Mouse (Mus musculus) G1E (cell line): ENCODE measurements at regions not wholly inside any gene's neighbourhood (a gene's known extent, or its start where the extent isn't known, plus 50 kb on each side); places are given as distances from the start of the nearest gene placed in this dataset.

Experiments used
- ATAC-seq: 2 replicates; pipeline ENCODE4 v1.8.0; 2016; ENCODE audit warnings: mild to moderate bottlenecking; ENCODE audit not compliant: insufficient number of reproducible peaks, poor library complexity, low FRiP score, severe bottlenecking; ENCODE audit errors: extremely low read depth
- DNase-seq: peaks from one replicate; pipeline ENCODE4 v3.0.0; 2012; ENCODE audit warnings: low spot score
- H3K27me3 ChIP-seq: 2 replicates; pipeline ENCODE4 v1.6.1; 2012; ENCODE audit warnings: mild to moderate bottlenecking, low read length, inconsistent platforms; ENCODE audit not compliant: insufficient read depth
- H3K36me3 ChIP-seq: replicated peaks from 2 replicates; pipeline ENCODE3; 2012; ENCODE audit warnings: mild to moderate bottlenecking, inconsistent platforms
- H3K4me1 ChIP-seq: 2 replicates; pipeline ENCODE4 v1.6.1; 2012; ENCODE audit warnings: low read depth, low read length, inconsistent platforms, mixed read lengths; ENCODE audit not compliant: insufficient read depth
- H3K4me3 ChIP-seq: 2 replicates; pipeline ENCODE4 v1.5.1; 2012; ENCODE audit warnings: low read depth, mild to moderate bottlenecking, inconsistent platforms, low read length, moderate library complexity, mixed read lengths
- H3K9me3 ChIP-seq: replicated peaks from 2 replicates; pipeline ENCODE4 v1.6.1; 2012; ENCODE audit warnings: inconsistent platforms
- CTCF ChIP-seq: IDR thresholded peaks from 2 replicates; pipeline ENCODE4 v1.5.1; 2012; ENCODE audit warnings: low read depth, low read length, inconsistent platforms, mixed read lengths
- GATA1 ChIP-seq: IDR thresholded peaks from 2 replicates; pipeline ENCODE4 v1.6.1; 2012; ENCODE audit warnings: borderline replicate concordance, low read length, inconsistent platforms, mixed read lengths
- GATA2 ChIP-seq: IDR thresholded peaks from 2 replicates; pipeline ENCODE4 v1.6.1; 2012; ENCODE audit warnings: low read depth, low read length, inconsistent platforms, borderline replicate concordance
- POLR2AphosphoS5 ChIP-seq: IDR thresholded peaks from 2 replicates; pipeline ENCODE4 v1.6.1; 2012; ENCODE audit warnings: low read depth, low read length, inconsistent platforms; ENCODE audit not compliant: insufficient replicate concordance
- TAL1 ChIP-seq: conservative IDR thresholded peaks from 2 replicates; pipeline ENCODE4 v1.6.1; 2012; ENCODE audit warnings: low read depth, low read length, inconsistent platforms, mixed read lengths

DNA sequence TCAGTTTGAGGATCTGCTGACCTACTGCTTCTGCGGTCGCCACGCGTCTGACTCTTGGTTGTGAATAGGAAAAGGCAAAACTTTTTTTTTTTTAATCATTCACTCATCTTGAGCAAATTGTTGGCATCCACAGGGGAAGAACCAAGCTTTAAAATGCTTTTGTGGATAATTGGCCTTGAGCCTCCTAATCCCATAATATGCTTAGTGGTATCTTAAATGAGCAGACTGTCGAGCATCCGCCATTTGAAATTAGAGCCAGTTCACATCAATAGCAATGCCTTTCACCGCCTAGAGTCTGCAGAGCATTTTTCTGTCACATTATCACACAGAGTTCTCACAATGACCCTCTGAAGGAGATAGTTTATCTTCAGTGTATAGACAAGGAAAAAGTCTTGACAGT, 153.7 kb upstream of the Bmper start:
- Histone ChIP-seq H3K4me3 (no peak overlapping the region), H3K4me1 (no peaks in the 10 kb centered on the region), H3K36me3 (no peaks in the 10 kb centered on the region), H3K9me3 (no peaks in the 10 kb centered on the region), H3K27me3 (peaks cover 9% of the 10 kb centered on the region)
- ATAC-seq (no peak), DNase-seq (no peak)
- no peak for TF ChIP-seq POLR2AphosphoS5
- no peak for TF ChIP-seq GATA1
- TF ChIP-seq TAL1: no peak
- TF ChIP-seq CTCF: no peak
- TF ChIP-seq GATA2: no peak

DNA sequence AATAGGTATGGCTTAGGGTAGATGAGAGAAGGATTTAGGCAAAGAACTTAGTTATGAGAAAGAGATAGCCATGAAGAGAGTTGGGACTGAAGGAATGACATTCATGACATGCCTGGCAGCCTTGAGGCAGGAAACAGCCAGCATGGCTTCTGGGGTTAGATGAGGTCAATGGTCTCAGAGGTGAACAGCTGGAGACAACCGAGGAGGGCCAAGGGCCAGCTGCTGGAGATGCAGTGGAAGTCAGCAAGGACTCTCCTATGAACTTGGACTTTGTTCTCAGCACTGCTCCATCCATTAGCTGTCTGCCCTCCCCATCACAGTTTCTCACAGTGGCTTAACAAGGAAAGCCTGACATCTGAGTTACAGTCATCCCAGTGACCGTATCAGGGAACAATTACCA, 151.9 kb upstream of the Bmper start:
- no peak for ATAC-seq
- TF ChIP-seq GATA1: no peak
- TF ChIP-seq POLR2AphosphoS5: no peak
- no peak for TF ChIP-seq GATA2
- TF ChIP-seq TAL1: no peak
- TF ChIP-seq CTCF: no peak
- Histone ChIP-seq H3K36me3 (no peaks in the 10 kb centered on the region), H3K9me3 (no peaks in the 10 kb centered on the region), H3K4me3 (no peak overlapping the region), H3K4me1 (no peaks in the 10 kb centered on the region), H3K27me3 (peaks cover 9% of the 10 kb centered on the region)
- DNase-seq: no peak

DNA sequence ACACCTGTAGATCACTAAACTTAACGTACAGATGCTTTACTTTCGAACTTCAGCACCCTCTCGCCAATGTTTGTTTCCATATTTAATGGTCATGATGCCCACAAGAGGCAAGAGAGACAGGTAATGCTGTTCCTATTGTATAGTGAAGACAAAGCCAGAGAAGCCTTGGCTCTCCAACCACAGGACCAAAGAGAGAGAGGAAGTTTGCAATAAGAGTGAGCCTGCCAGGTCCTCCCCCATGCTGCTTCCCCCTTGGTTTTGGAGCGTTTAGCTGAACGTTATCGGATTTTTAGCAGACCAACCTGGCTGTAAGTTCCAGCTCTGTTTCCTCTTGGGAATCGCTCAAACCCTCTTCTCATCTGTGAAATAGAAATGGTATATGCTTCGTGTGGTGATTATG, 150.1 kb upstream of the Bmper start:
- Histone ChIP-seq H3K4me3 (no peak overlapping the region), H3K27me3 (peaks cover 12% of the 10 kb centered on the region), H3K36me3 (no peaks in the 10 kb centered on the region), H3K4me1 (no peaks in the 10 kb centered on the region), H3K9me3 (no peaks in the 10 kb centered on the region)
- ATAC-seq (no peak), DNase-seq (no peak)
- no peak for TF ChIP-seq POLR2AphosphoS5
- TF ChIP-seq TAL1: no peak
- TF ChIP-seq GATA1: no peak

DNA sequence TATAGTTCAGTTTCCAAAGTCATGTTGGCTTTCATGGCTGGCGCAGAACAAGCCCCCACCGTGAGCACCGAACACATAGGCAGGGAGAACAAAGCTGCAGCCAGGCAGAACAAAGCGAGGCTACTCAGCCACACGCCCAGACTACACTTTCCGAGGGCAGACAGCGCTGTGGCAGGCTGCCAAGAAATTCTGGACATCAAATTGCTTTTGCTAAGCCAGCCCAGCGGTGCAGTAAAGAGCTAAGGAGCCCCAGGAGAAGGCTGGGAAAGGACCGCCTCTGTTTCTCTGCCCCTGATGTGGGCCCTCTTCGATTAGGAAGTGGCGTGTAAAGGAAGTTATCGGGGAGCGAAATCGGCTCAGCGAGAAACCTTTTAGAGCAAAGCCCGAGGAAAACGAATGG, 139.3 kb upstream of the Bmper start:
- H3K36me3 ChIP-seq: no peaks in the 10 kb centered on the region
- H3K4me3 ChIP-seq: no peak overlapping the region
- no peaks in the 10 kb centered on the region for H3K9me3 ChIP-seq
- DNase-seq: no peak
- ATAC-seq: no peak
- H3K27me3 ChIP-seq: peaks cover 3% of the 10 kb centered on the region; the same call in 1 of the 2 replicates
- H3K4me1 ChIP-seq: no peaks in the 10 kb centered on the region
- TF ChIP-seq POLR2AphosphoS5: no peak
- no peak for TF ChIP-seq GATA1
- TF ChIP-seq GATA2: no peak
- TF ChIP-seq TAL1: no peak
- TF ChIP-seq CTCF: no peak

GRCm38 (mm10) chr9:23089339-23089738, 133.5 kb upstream of the Bmper start:
- DNase-seq (no peak), ATAC-seq (no peak)
- Histone ChIP-seq H3K36me3 (no peaks in the 10 kb centered on the region), H3K27me3 (peaks cover 4% of the 10 kb centered on the region; the same call in 1 of the 2 replicates), H3K9me3 (no peaks in the 10 kb centered on the region), H3K4me3 (no peak overlapping the region), H3K4me1 (no peaks in the 10 kb centered on the region)
- TF ChIP-seq POLR2AphosphoS5: no peak
- TF ChIP-seq CTCF: no peak
- no peak for TF ChIP-seq GATA2
- no peak for TF ChIP-seq GATA1
- TF ChIP-seq TAL1: no peak

DNA sequence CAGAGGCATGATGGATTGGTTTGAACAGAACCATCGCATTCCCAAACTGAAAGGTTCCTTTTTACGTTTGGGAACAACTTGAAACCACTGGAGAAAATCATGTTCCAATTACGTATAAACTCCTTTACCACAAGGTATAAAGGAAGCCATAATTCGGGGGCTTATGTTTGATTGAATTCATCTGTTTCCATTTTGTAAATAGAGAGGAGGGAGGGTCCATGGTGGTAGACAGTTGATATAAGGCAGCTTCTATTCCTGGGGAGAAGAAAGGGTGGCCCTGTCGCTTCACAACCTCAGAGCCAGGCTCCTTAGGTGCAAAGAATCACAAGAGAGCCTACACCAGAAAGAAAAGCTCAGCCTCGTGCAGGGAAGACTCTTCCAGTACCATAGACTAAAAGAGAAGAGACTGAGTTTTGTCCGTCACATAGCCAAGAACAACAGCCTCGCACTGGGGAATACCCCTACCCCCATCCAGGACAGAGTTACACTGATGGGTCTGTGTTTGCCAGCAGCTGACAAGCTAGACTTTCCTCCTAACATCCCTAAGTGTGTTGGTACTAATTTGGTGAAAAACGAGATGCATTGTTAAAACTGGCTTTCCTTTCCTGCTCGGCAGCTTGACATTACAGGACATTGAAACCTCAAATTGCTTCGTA, 125.6 kb upstream of the Bmper start:
- 0 out of 2 replicates have a peak, but pooled peaks cover 6% of the 10 kb centered on the region for H3K27me3 ChIP-seq
- no peak for ATAC-seq
- TF ChIP-seq GATA2: no peak
- TF ChIP-seq TAL1: no peak
- TF ChIP-seq CTCF: no peak
- TF ChIP-seq POLR2AphosphoS5: no peak
- no peak for TF ChIP-seq GATA1

GRCm38 (mm10) chr9:23101584-23101983, 121.3 kb upstream of the Bmper start:
- no peak for ATAC-seq
- Histone ChIP-seq H3K36me3 (no peaks in the 10 kb centered on the region), H3K9me3 (no peaks in the 10 kb centered on the region), H3K27me3 (0 out of 2 replicates have a peak, but pooled peaks cover 6% of the 10 kb centered on the region), H3K4me3 (no peak overlapping the region), H3K4me1 (no peaks in the 10 kb centered on the region)
- no peak for DNase-seq
- TF ChIP-seq GATA1 (no peak), POLR2AphosphoS5 (no peak), GATA2 (no peak)

More for the DNA sequence above, 125.6 kb upstream of the Bmper start:
- no peaks in the 10 kb centered on the region for H3K9me3 ChIP-seq
- H3K4me1 ChIP-seq: no peaks in the 10 kb centered on the region
- H3K4me3 ChIP-seq: no peak overlapping the region
- no peaks in the 10 kb centered on the region for H3K36me3 ChIP-seq
- no peak for DNase-seq
